Mouse (Mus musculus): ENCODE data around the gene Rfx4.

Gene Rfx4

GRCm38 (mm10) chr10:84755786-84756203 is at the start of gene Rfx4:
Gene Rfx4, plus strand, starts transcription at chr10:84756062.
- no peak for DNase-seq (ENCODE audit: low read depth)

GRCm38 (mm10) chr10:84706543-84706942 is 49.3 kb upstream of the Rfx4 start:
- DNase-seq (ENCODE audit: low read depth) = no peak

GRCm38 (mm10) chr10:84707226-84707625 is 48.6 kb upstream of the Rfx4 start:
- DNase-seq (ENCODE audit: low read depth) = no peak

- DNase-seq (ENCODE audit: low read depth) = no peak
Observed at GRCm38 (mm10) chr10:84707752-84708530, 47.9 kb upstream of the Rfx4 start.

GRCm38 (mm10) chr10:84710192-84710591 is 45.7 kb upstream of the Rfx4 start:
- no peak for DNase-seq (ENCODE audit: low read depth)

- DNase-seq (ENCODE audit: low read depth) = no peak
Observed at GRCm38 (mm10) chr10:84710827-84711226, 45.0 kb upstream of the Rfx4 start.

- DNase-seq (ENCODE audit: low read depth) = no peak
Observed at GRCm38 (mm10) chr10:84711479-84711878, 44.4 kb upstream of the Rfx4 start.

GRCm38 (mm10) chr10:84711940-84712339 is 43.9 kb upstream of the Rfx4 start:
- no peak for DNase-seq (ENCODE audit: low read depth)

GRCm38 (mm10) chr10:84712532-84712931 is 43.3 kb upstream of the Rfx4 start:
- DNase-seq (ENCODE audit: low read depth) = no peak

GRCm38 (mm10) chr10:84713043-84713442 is 42.8 kb upstream of the Rfx4 start:
- peak; percentile 89 for DNase-seq (ENCODE audit: low read depth)

GRCm38 (mm10) chr10:84715639-84716038 is 40.2 kb upstream of the Rfx4 start:
- no peak for DNase-seq (ENCODE audit: low read depth)

GRCm38 (mm10) chr10:84716581-84716980 is 39.3 kb upstream of the Rfx4 start:
- DNase-seq (ENCODE audit: low read depth) = no peak

- no peak for DNase-seq (ENCODE audit: low read depth)
Observed at GRCm38 (mm10) chr10:84722711-84723110, 33.2 kb upstream of the Rfx4 start.

GRCm38 (mm10) chr10:84727005-84727404 is 28.9 kb upstream of the Rfx4 start:
- DNase-seq (ENCODE audit: low read depth) = no peak

- DNase-seq (ENCODE audit: low read depth) = no peak
Observed at GRCm38 (mm10) chr10:84727760-84728159, 28.1 kb upstream of the Rfx4 start.

- DNase-seq (ENCODE audit: low read depth) = no peak
Observed at GRCm38 (mm10) chr10:84730078-84730477, 25.8 kb upstream of the Rfx4 start.

GRCm38 (mm10) chr10:84730956-84731355 is 24.9 kb upstream of the Rfx4 start:
- no peak for DNase-seq (ENCODE audit: low read depth)

- DNase-seq (ENCODE audit: low read depth) = no peak
Observed at GRCm38 (mm10) chr10:84733511-84733910, 22.4 kb upstream of the Rfx4 start.

GRCm38 (mm10) chr10:84754851-84755785 is 744 bp upstream of the Rfx4 start:
- DNase-seq (ENCODE audit: low read depth) = no peak

- no peak for DNase-seq (ENCODE audit: low read depth)
Observed at GRCm38 (mm10) chr10:84756435-84757095, 703 bp downstream of the Rfx4 start.

- no peak for DNase-seq (ENCODE audit: low read depth)
Observed at GRCm38 (mm10) chr10:84757426-84758199, 1.8 kb downstream of the Rfx4 start.

- no peak for DNase-seq (ENCODE audit: low read depth)
Observed at GRCm38 (mm10) chr10:84758200-84758468, 2.3 kb downstream of the Rfx4 start.
